Mouse (Mus musculus): ENCODE measurements around the gene Slc17a7. TPM values are rescaled to one million over a fixed set of nuclear protein-coding genes. Genes with fewer than 3 reads are reported as not detected.
A peak's percentile ranks its signal among the peaks of the same experiment; 100 is the strongest.

The Slc17a7 gene
- total RNA-seq, 2 experiments from 2014 or later: 8.1 to 11.5 TPM

GRCm38 (mm10) chr7:45193871-45194785 lies 30.4 kb downstream of the Slc17a7 start:
- no peak for DNase-seq
- intact Hi-C loops (cut with DNase I): no loop called here

DNA sequence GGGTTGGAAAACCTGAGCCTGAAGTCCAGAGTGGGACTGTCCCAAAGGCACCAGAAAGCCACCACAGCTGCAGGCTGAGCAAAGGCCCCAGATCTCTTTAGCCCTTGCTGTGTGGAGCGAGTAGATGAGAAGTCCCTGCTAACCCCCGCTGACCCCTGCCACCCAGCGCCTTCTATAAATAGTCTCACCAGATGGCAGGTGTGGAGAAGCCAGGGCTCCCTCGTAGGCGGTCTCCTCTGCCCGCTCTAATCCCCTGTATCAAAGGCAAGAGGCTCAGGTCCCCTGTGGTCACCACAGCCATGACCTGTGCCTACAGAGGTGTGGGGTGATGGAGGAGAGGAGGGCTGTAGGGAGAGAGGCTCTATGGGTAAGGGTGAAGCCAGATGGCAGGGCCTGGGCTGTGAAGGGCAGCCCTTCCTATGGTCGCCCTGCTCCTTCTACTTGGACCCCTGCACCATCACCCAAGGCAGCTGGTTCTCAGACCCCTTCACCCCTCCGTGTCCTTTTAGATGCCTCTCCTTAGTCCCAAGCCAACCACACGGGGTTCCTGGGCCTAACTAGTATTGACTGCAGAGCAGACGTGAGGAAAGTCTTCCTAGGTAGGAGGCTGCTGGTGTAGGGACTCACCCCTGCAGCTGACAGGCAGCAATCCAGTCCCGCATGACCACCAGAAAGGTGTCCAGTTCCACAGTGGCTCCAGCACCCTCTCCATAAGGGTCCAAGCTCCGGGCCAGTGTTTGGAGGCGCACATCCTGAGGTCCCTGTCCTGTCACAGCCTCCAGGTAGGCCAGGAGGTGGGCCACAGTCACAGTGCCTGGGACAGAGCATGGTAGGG lies 31.8 kb downstream of the Slc17a7 start:
- DNase-seq: no peak
- intact Hi-C loops (cut with DNase I): no loop called here

GRCm38 (mm10) chr7:45196176-45196535 lies 32.4 kb downstream of the Slc17a7 start:
- intact Hi-C loops (cut with DNase I): no loop called here
- DNase-seq: no peak

DNA sequence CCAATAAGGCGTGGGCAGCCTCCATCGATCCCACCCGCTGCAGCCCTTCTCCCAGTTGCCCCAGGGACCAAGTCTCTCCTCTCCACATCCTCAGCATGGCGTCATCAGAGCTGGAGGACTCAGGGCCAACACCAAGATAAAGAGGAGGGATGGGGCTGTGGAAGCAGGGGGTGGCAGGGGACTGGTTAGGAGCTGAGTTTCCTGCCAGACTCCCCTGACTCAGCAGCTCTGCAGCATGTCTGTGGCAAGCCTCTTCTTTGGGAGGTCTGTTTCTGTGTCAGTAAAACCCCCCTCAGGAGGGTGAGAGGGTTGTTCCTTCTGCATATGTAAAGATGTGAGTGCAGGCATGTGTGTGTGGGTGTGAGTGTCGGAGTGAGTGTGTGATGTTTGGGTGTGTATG lies 33.2 kb downstream of the Slc17a7 start:
- intact Hi-C loops (cut with DNase I): no loop called here
- no peak for DNase-seq

GRCm38 (mm10) chr7:45198435-45198834 lies 34.7 kb downstream of the Slc17a7 start:
- peak; percentile 72 to 84 for DNase-seq
- intact Hi-C loops (cut with DNase I): loop anchor here (1.0 to 2.0 kb wide), 2 partner anchors 36 to 120 kb away; no protein-coding TSS in a partner anchor

DNA sequence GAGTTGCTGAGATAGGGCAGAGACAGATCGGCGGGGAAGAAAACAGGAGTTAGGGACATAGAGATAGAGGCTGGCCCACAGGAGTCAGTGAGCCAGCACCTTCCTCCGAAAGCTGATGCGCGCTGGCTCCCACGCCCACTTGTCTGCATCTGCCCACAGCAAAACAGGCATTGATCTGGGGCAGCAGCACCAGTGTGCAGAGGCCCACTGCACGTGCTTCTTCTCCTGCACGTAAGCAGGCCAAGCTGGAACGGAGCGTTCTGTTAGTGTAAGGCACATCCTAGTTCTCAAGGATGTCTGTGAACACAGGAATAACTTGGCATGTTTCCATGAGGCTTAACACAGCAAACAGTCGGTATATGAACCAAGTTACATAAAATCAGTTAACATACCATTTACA lies 35.2 kb downstream of the Slc17a7 start:
- intact Hi-C loops (cut with DNase I): loop anchor here (1.0 to 2.0 kb wide), 2 partner anchors 37 to 120 kb away; no protein-coding TSS in a partner anchor
- DNase-seq: no peak

DNA sequence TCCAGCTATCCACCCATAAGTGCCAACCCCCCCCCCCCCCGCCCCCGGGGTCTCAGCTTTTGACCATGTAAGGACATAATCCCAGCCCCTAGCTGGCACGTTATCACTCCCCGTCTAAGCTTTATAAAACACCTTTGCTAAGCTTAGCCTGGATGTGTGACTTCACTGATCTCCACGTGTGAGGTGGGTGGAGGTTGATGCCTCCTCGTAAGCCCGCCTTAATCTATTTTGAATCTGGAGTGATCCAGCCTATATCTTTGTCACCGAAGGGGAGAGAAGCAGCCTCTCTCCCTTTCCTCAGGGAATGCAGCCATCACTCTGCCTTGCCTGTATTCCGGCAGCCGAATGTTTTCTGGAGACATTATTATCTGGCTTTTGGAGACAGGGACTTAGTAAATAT lies 38.9 kb downstream of the Slc17a7 start:
- intact Hi-C loops (cut with DNase I): no loop called here
- no peak for DNase-seq

GRCm38 (mm10) chr7:45204380-45205143 lies 40.8 kb downstream of the Slc17a7 start, which contains the start of gene Ccdc155:
TSS of gene Ccdc155 (minus strand) at chr7:45204892.
- intact Hi-C loops (cut with DNase I): no loop called here
- DNase-seq: peak; percentile 84 to 85

- DNase-seq: no peak
- intact Hi-C loops (cut with DNase I): no loop called here
These were observed 44.5 kb downstream of the Slc17a7 start for GRCm38 (mm10) chr7:45208260-45208659.

DNA sequence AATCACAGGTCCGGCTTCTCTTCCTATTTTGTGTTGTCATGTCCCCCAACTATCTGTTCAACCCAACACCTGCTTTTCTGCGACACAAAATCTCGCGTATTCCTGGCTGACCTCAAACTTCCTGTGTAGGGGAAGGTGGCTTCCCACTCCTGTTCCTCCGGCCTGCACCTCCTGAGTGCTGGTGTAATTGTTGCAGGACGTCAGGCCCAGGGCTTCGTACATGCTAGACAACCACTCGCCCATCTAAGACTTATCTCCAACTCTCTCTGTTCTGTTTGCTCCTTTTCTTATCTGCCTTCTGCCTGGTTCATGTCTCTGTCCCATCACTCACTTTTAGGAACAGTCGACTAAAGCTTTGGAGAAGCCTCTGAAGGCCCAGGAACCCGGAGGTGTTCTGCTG lies 47.3 kb downstream of the Slc17a7 start:
- intact Hi-C loops (cut with DNase I): no loop called here
- no peak for DNase-seq

- no peak for DNase-seq
- intact Hi-C loops (cut with DNase I): no loop called here
These were observed 48.1 kb downstream of the Slc17a7 start, which contains the start of gene Dkkl1 for GRCm38 (mm10) chr7:45211851-45212251. TSS of gene Dkkl1 (minus strand) at chr7:45212147.

GRCm38 (mm10) chr7:45212356-45212755 lies 48.6 kb downstream of the Slc17a7 start:
- no peak for DNase-seq
- intact Hi-C loops (cut with DNase I): no loop called here

DNA sequence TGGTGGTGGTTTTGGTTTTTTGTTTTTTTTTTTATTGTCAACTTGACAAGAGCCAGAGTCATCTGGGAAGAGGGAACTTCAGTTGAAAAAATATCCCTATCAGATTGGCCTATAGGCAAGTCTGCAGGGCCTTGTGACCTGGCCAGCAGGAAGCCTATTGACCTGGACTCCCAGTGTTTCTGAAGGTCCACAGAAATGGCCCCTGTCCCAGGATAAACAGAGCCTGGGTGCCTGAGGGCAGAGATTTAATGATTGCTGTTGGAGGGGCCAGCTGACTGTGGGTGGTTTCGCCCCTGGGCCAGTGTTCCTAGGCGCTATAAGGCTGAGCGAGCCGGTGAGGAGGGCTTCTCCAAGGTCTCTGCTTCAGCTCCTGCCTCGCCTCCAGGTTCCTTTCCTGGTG lies 50.0 kb downstream of the Slc17a7 start:
- no peak for DNase-seq
- intact Hi-C loops (cut with DNase I): no loop called here

DNA sequence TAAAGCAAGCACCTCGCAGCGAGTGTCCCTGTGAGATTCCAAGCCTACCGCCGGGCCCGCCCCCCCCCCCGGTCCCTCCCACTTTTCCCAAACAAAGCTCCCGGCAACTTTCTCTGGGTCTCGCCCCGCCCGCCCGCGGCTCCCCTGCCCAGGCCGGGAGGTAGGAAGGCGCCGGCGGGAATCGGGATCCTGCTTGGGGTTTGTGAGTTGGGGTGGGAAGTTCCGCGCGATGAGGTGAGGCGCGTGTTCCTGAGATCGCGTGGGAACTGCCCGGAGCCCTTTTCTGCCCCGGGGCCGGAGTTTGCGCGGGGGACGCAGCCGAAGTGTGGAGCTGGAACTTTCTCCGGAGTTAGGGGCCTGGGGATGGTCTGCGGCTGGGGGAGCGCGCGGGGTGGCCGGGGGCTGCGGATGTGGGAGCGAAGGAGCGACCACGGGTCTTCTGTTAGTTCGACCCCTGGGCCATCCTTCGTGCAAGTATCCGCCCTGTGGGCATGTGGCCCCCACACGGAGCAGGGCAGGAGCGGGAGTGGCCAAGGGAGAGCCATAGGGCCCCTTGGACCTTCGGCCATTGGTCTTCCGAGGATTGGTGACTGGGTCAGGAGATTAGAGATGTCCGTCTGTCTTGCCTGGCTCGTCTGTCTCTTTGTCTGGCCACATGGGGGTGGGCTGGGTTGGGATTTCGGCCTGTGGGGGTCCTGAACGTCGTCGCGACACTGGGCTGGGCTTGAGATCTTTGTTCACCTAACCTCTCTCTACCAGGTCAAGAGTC lies 52.1 kb downstream of the Slc17a7 start, which contains the start of gene Tead2:
Gene Tead2 (plus strand): TSS at position 81 of the 769 bp plus-strand sequence.
- peak; percentile 66 to 71 for DNase-seq
- intact Hi-C loops (cut with DNase I): no loop called here

DNA sequence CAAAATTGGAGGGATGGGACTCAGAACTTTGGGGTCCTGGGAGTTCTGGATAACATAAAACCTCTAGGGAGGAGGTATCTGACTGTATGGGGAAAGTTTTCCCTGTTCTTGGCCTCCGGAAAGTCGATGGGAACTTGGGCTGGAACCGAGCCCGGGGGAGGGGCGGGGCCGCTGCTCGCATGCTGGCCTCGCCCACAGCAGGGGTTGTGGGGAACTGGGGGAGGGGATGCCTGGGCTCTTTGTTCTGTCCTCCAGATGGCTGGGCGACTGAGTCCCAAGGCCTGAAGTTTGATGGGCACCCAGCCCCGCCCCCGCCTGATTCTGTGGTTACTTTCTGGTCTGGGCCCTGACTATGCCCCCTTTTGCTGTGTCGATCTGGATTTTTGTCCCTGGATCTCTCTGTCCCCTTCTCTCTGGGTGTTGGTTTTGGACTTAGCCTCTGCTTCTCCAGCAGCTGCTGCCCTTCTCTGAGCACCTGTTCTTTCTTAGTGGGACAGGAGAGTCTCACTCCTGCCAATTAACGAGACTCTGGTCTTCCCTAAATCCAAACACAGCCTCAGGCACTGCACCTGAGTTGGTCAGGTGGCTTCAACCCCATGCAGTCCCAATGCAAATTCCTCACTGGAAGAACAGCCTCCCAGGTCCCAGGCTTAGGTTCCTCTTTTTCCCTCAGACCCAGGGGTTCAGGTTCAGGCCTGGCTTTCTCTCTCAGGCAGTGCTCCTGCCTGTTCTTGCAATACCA lies 52.9 kb downstream of the Slc17a7 start:
- DNase-seq: peak; percentile 79 to 81

GRCm38 (mm10) chr7:45221680-45222079 lies 57.9 kb downstream of the Slc17a7 start:
- intact Hi-C loops (cut with DNase I): no loop called here
- no peak for DNase-seq

More for the DNA sequence above, 52.9 kb downstream of the Slc17a7 start:
- intact Hi-C loops (cut with DNase I): no loop called here

DNA sequence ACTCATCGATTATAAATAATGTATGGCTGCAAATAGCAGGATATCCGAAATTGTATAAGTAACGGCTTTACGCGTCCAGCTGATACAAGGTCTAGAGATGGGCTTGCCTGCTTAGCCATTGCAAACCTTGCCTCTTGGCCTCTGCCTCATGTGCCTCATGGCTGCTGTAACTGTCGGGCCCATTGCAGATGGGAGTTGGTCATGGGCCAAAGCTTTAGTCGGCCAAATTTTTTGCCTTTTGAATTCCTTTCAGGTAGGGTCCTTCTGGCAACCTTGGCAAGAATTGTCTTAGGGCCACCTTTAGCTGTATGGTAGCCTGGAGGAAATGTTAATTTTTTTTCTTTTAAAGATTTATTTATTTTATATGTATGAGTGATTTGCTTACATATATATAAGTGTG lies 61.1 kb downstream of the Slc17a7 start:
- intact Hi-C loops (cut with DNase I): no loop called here
- no peak for DNase-seq
